Mouse (Mus musculus): ENCODE data around the gene Abraxas2.

The Abraxas2 gene

GRCm38 (mm10) chr7:132853361-132853760, 5.7 kb upstream of the Abraxas2 start:
- no peak for DNase-seq (ENCODE audit: extremely low read depth, insufficient read length, low spot score)

- no peak for DNase-seq (ENCODE audit: extremely low read depth, insufficient read length, low spot score)
Observed at GRCm38 (mm10) chr7:132853946-132854345, 5.1 kb upstream of the Abraxas2 start.

- no peak for DNase-seq (ENCODE audit: extremely low read depth, insufficient read length, low spot score)
Observed at GRCm38 (mm10) chr7:132856083-132856482, 2.9 kb upstream of the Abraxas2 start.

- peak; percentile 23 for DNase-seq (ENCODE audit: extremely low read depth, insufficient read length, low spot score)
Observed at GRCm38 (mm10) chr7:132858043-132858608, 899 bp upstream of the Abraxas2 start.

- no peak for DNase-seq (ENCODE audit: extremely low read depth, insufficient read length, low spot score)
Observed at GRCm38 (mm10) chr7:132866316-132866715, 7.3 kb downstream of the Abraxas2 start.

GRCm38 (mm10) chr7:132873043-132873442, 14.0 kb downstream of the Abraxas2 start:
- DNase-seq (ENCODE audit: extremely low read depth, insufficient read length, low spot score), result no peak

- DNase-seq (ENCODE audit: extremely low read depth, insufficient read length, low spot score), result no peak
Observed at GRCm38 (mm10) chr7:132875391-132876086, 16.5 kb downstream of the Abraxas2 start.

GRCm38 (mm10) chr7:132880276-132880675, 21.3 kb downstream of the Abraxas2 start:
- no peak for DNase-seq (ENCODE audit: extremely low read depth, insufficient read length, low spot score)

- no peak for DNase-seq (ENCODE audit: extremely low read depth, insufficient read length, low spot score)
Observed at GRCm38 (mm10) chr7:132882343-132882742, 23.3 kb downstream of the Abraxas2 start.

GRCm38 (mm10) chr7:132884031-132884430, 25.0 kb downstream of the Abraxas2 start:
- no peak for DNase-seq (ENCODE audit: extremely low read depth, insufficient read length, low spot score)

- DNase-seq (ENCODE audit: extremely low read depth, insufficient read length, low spot score), result no peak
Observed at GRCm38 (mm10) chr7:132887019-132887804, 28.2 kb downstream of the Abraxas2 start.

- DNase-seq (ENCODE audit: extremely low read depth, insufficient read length, low spot score), result no peak
Observed at GRCm38 (mm10) chr7:132888052-132888451, 29.0 kb downstream of the Abraxas2 start.

- DNase-seq (ENCODE audit: extremely low read depth, insufficient read length, low spot score), result no peak
Observed at GRCm38 (mm10) chr7:132888518-132889249, 29.7 kb downstream of the Abraxas2 start.

GRCm38 (mm10) chr7:132889691-132890090, 30.7 kb downstream of the Abraxas2 start:
- no peak for DNase-seq (ENCODE audit: extremely low read depth, insufficient read length, low spot score)

GRCm38 (mm10) chr7:132890201-132890600, 31.2 kb downstream of the Abraxas2 start:
- no peak for DNase-seq (ENCODE audit: extremely low read depth, insufficient read length, low spot score)

GRCm38 (mm10) chr7:132891561-132892310, 32.7 kb downstream of the Abraxas2 start:
- DNase-seq (ENCODE audit: extremely low read depth, insufficient read length, low spot score), result no peak

- DNase-seq (ENCODE audit: extremely low read depth, insufficient read length, low spot score), result no peak
Observed at GRCm38 (mm10) chr7:132892311-132892661, 33.3 kb downstream of the Abraxas2 start.

- DNase-seq (ENCODE audit: extremely low read depth, insufficient read length, low spot score), result no peak
Observed at GRCm38 (mm10) chr7:132892806-132893205, 33.8 kb downstream of the Abraxas2 start.

GRCm38 (mm10) chr7:132893336-132893735, 34.3 kb downstream of the Abraxas2 start:
- DNase-seq (ENCODE audit: extremely low read depth, insufficient read length, low spot score), result no peak

- peak; percentile 75 for DNase-seq (ENCODE audit: extremely low read depth, insufficient read length, low spot score)
Observed at GRCm38 (mm10) chr7:132894841-132895555, 36.0 kb downstream of the Abraxas2 start.

All from 3134 (cell line).